Comparison of ENCODE assay signal across 9 mouse cellular contexts in the genomic region with DNA sequence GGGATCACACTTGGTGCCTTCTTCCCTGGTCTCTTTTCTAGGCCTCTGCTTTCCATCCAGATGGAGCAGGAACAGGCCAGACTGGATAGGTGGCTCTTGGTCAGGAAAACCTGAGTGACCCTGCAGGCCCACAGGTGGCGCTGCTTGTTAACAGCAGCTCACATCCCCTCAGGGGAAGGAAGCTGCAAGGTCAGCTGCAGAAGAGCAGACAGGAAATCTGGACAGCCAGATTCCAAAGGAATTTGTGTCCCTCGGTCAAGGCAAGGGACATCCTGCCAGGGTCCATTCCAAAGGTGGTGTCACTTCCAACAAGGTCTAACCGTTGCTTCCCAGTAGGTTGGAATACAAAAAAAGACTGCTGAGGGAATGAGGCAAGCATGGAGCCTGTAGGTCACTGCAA. TPM values are rescaled to one million over a fixed set of nuclear protein-coding genes. Genes with fewer than 3 reads are reported as not detected.
DNase-seq lines count a peak whose midpoint lies in the region; ATAC-seq and TF ChIP-seq lines count a peak whose summit lies in the region.
"Had no signal": no experiment of that assay in that cellular context is flagged by ENCODE, and none has a peak within 500 bp of the region (broad histone marks: within the 10 kb centered on the region; RNA-seq: fewer than 3 reads in every experiment).

No protein-coding gene starts in this region.

- H3K4me1 ChIP-seq in ES-Bruce4 (ENCODE audit: control insufficient read depth, insufficient read depth, low read length) = peaks cover 4% of the 10 kb centered on the region
- no peaks in the 10 kb centered on the region for H3K4me1 ChIP-seq in embryonic facial prominence, embryonic 11.5 days (ENCODE audit: control insufficient read depth, insufficient read depth, low read length)
- H3K4me1 ChIP-seq in limb, embryonic 10.5 days = peaks cover 4% of the 10 kb centered on the region; the same call in 1 of the 2 replicates
- H3K4me1 ChIP-seq in midbrain, postnatal 0 days (ENCODE audit: insufficient read depth, low read length) = no peaks in the 10 kb centered on the region

- TF ChIP-seq EP300 in ES-Bruce4 (IDR thresholded peaks at IDR 0.05; ENCODE audit: insufficient read depth, low read depth, low read length) = peak; percentile 99

- peak; percentile 82 for TF ChIP-seq CTCF in ES-Bruce4 (IDR thresholded peaks at IDR 0.05; ENCODE audit: low read depth, low read length)
- TF ChIP-seq CTCF in midbrain, postnatal 0 days (IDR thresholded peaks at IDR 0.05) = peak; percentile 61

- no peaks in the 10 kb centered on the region for H3K9me3 ChIP-seq in ES-Bruce4 (replicated peaks; ENCODE audit: control insufficient read depth, insufficient read depth, low read length, poor library complexity, severe bottlenecking)
- H3K9me3 ChIP-seq in embryonic facial prominence, embryonic 11.5 days (replicated peaks; ENCODE audit: control insufficient read depth, low read length) = no peaks in the 10 kb centered on the region
- H3K9me3 ChIP-seq in limb, embryonic 10.5 days (replicated peaks) = no peaks in the 10 kb centered on the region
- no peaks in the 10 kb centered on the region for H3K9me3 ChIP-seq in midbrain, postnatal 0 days (ENCODE audit: low read length)
- H3K9me3 ChIP-seq: limb, embryonic 15.5 days had no signal

- H3K9ac ChIP-seq in ES-Bruce4 (ENCODE audit: low read depth, poor library complexity, severe bottlenecking) = no peak overlapping the region; the same call in 1 of the 2 replicates
- no peak overlapping the region for H3K9ac ChIP-seq in embryonic facial prominence, embryonic 11.5 days (replicated peaks; ENCODE audit: low read length)
- no peak overlapping the region for H3K9ac ChIP-seq in midbrain, postnatal 0 days (replicated peaks; ENCODE audit: low read length, poor library complexity, severe bottlenecking)
- H3K9ac ChIP-seq: limb, embryonic 15.5 days had no signal

- DNase-seq in adrenal gland, adult 18-20 months (ENCODE audit: low spot score in 2 of 2) = peak; percentile 57 to 63
- peak; percentile 63 for DNase-seq in embryonic facial prominence, embryonic 11.5 days (ENCODE audit: low spot score)
- DNase-seq in heart, postnatal 10 days = peak; percentile 82 to 83
- DNase-seq in limb, embryonic 10.5 days (ENCODE audit: low spot score) = peak; percentile 55
- DNase-seq in midbrain, postnatal 0 days (ENCODE audit: low spot score) = peak; percentile 61
- peak; percentile 63 for DNase-seq in testis, postnatal 14 days (ENCODE audit: low spot score)
- DNase-seq in layer of hippocampus, adult 9-10 months (ENCODE audit: low spot score) = no peak

- TF ChIP-seq POLR2A in ES-Bruce4 (IDR thresholded peaks at IDR 0.05; ENCODE audit: insufficient read depth, low read length) = no peak

- peak overlapping the region; percentile 81 for H3K27ac ChIP-seq in ES-Bruce4 (ENCODE audit: insufficient read depth, low read length)
- no peak overlapping the region for H3K27ac ChIP-seq in embryonic facial prominence, embryonic 11.5 days (replicated peaks; ENCODE audit: low read depth, low read length)
- H3K27ac ChIP-seq in limb, embryonic 10.5 days = no peak overlapping the region
- no peak overlapping the region for H3K27ac ChIP-seq in midbrain, postnatal 0 days (ENCODE audit: low read depth, low read length)
- H3K27ac ChIP-seq: limb, embryonic 15.5 days had no signal

- no peaks in the 10 kb centered on the region for H3K27me3 ChIP-seq in ES-Bruce4 (ENCODE audit: control insufficient read depth, insufficient read depth, low read length, poor library complexity, severe bottlenecking)
- no peaks in the 10 kb centered on the region for H3K27me3 ChIP-seq in embryonic facial prominence, embryonic 11.5 days (ENCODE audit: control insufficient read depth, insufficient read depth, low read length)
- H3K27me3 ChIP-seq in limb, embryonic 10.5 days (ENCODE audit: low read depth, poor library complexity, severe bottlenecking) = no peaks in the 10 kb centered on the region
- no peaks in the 10 kb centered on the region for H3K27me3 ChIP-seq in midbrain, postnatal 0 days (ENCODE audit: insufficient read depth, low read length)
- H3K27me3 ChIP-seq: limb, embryonic 15.5 days had no signal

- WGBS in embryonic facial prominence, embryonic 11.5 days = 17% methylated on average over 3 of the region's 3 CpGs
- WGBS in limb, embryonic 10.5 days = 24% methylated on average over 3 of the region's 3 CpGs
- 28% methylated on average over 3 of the region's 3 CpGs for WGBS in midbrain, postnatal 0 days

- no peak for ATAC-seq in embryonic facial prominence, embryonic 11.5 days (replicated peaks; ENCODE audit: insufficient number of reproducible peaks, low FRiP score, low TSS enrichment, low read depth)
- ATAC-seq in midbrain, postnatal 0 days (ENCODE audit: low FRiP score) = no peak

- H3K4me2 ChIP-seq in embryonic facial prominence, embryonic 11.5 days (ENCODE audit: low read depth, low read length) = no peak overlapping the region
- no peak overlapping the region for H3K4me2 ChIP-seq in midbrain, postnatal 0 days (ENCODE audit: low read depth, low read length, poor library complexity, severe bottlenecking)
- H3K4me2 ChIP-seq: limb, embryonic 15.5 days had no signal

- H3K36me3 ChIP-seq in ES-Bruce4 (ENCODE audit: control insufficient read depth, insufficient read depth, low read length, poor library complexity, severe bottlenecking) = no peaks in the 10 kb centered on the region
- H3K36me3 ChIP-seq in embryonic facial prominence, embryonic 11.5 days (replicated peaks; ENCODE audit: control insufficient read depth, insufficient read depth, low read depth, low read length) = no peaks in the 10 kb centered on the region
- H3K36me3 ChIP-seq in limb, embryonic 10.5 days = peaks cover 5% of the 10 kb centered on the region; the same call in 1 of the 2 replicates
- 0 out of 2 replicates have a peak, but pooled peaks cover 2% of the 10 kb centered on the region for H3K36me3 ChIP-seq in midbrain, postnatal 0 days (ENCODE audit: insufficient read depth, low read length)
- H3K36me3 ChIP-seq: limb, embryonic 15.5 days had no signal

- no peak overlapping the region for H3K4me3 ChIP-seq in ES-Bruce4 (ENCODE audit: low read depth, low read length)
- H3K4me3 ChIP-seq in embryonic facial prominence, embryonic 11.5 days (ENCODE audit: low read depth, low read length) = no peak overlapping the region
- H3K4me3 ChIP-seq in limb, embryonic 10.5 days = no peak overlapping the region
- no peak overlapping the region for H3K4me3 ChIP-seq in midbrain, postnatal 0 days (ENCODE audit: low read depth, low read length)
- H3K4me3 ChIP-seq: limb, embryonic 15.5 days had no signal

- intact Hi-C loops in heart, postnatal 10 days (cut with DNase I) = loop anchor here (1.0 to 2.0 kb wide), 2 partner anchors 30 to 45 kb away; no protein-coding TSS in a partner anchor

RNA-seq across cellular contexts. Expression of a gene that starts 50.8 kb away (rescaled TPM):
- polyA plus RNA-seq in ES-Bruce4 (2011; ENCODE audit: insufficient read depth, insufficient read length, low read depth, missing spikeins) = 251 and 257 TPM in 2 replicates
- 100 to 1,000 TPM; 108 to 123 TPM for total RNA-seq in adrenal gland, adult 18-20 months (2021)
- 63.9 and 70.2 TPM in 2 replicates for polyA plus RNA-seq in embryonic facial prominence, embryonic 11.5 days (2014; fragmentation: Nextera tagmentation; extraction: Ambion mirVana)
- total RNA-seq in heart, postnatal 10 days (2021) = 100 to 1,000 TPM; 316 to 364 TPM
- polyA plus RNA-seq in limb, embryonic 10.5 days (2016; fragmentation: Nextera tagmentation; extraction: Ambion mirVana) = 45.2 and 55.5 TPM in 2 replicates
- total RNA-seq in midbrain, postnatal 0 days (2014; rRNA removed) = 338 and 390 TPM in 2 replicates
- 59.7 and 73.3 TPM in 2 replicates for polyA plus RNA-seq in midbrain, postnatal 0 days (2015; fragmentation: Nextera tagmentation; extraction: Ambion mirVana)
